Mouse (Mus musculus) cerebellum, adult 11-12 months (tissue): ENCODE measurements around the gene Pik3r5.

ENCODE experiments used
- DNase-seq: peaks from one replicate; pipeline ENCODE4 v3.0.0; 2022

Gene Pik3r5

DNA sequence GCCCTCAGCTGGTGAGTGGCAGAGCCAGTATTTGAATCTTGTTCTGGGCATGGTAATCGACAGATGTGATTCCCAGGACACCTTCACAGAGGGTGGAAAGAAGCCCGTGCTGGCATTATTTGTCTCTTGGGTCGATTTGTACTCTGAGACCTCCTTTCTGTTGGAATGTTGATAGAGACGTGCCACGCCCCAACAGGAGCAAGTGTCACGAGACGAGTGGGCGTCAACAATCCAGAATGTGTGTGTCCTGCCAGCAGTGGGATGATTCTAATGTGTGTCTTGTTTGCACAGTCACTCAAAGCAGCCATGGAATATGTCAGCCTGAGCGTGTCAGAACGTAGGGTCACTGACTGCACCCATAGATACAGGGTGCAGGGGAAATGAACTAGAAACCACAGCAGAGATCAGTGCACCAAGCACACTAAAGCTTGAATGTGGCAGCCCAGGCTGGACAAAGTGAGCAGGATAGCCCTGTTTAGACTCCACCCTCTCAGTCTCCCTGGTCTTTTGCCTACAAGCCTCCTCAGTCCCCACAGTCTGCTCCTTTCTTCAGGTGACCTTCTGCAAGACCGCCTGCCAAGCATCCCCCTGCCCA lies 100.1 kb downstream of the Pik3r5 start:
- no peak for DNase-seq

DNA sequence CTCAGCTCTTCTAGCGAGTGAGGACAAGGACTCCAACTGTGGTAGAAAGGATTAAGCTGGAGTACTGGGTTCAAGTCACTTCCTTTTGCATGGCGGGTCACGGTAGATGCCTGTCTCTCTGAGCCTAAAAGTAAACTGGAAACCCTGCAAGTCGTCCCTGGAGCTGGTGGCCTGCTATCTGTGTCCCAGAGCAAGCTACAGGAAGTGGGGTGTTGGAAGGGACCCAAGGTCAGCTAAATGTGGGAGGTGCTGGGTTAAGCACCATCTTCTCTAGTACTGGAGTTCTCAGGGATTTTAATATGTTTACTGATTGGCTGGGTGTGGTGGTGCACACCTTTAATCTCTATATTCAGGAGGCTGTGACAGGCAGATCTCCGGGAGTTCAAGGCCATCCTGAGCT lies 100.9 kb downstream of the Pik3r5 start:
- no peak for DNase-seq

DNA sequence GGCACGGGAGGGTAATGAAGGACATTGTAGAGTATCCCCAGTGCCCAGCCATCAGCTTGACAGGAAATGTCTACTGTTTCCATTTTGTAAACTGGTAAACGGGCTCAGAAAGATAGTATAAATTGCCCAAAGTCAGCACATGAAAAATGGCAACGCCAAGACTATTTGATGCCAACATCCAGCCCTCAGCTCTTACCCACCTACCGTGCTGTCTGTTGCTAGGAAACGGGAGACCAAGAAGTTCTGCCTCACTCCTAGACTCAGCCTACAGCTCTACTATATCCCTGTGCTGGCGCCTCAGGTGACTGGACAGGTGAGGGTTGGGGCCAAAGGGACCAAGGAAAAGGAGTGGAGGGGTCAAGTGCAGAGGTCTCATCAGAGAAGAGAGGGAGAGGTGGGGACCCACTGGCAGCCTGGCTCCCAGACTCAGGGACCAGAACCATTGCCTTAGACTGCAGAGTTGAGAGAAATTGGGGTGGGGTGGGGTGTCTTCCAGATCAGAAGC lies 102.1 kb downstream of the Pik3r5 start:
- DNase-seq: no peak

GRCm38 (mm10) chr11:68536026-68536425 lies 104.1 kb downstream of the Pik3r5 start:
- DNase-seq: no peak

GRCm38 (mm10) chr11:68536465-68536864 lies 104.5 kb downstream of the Pik3r5 start:
- DNase-seq: no peak

DNA sequence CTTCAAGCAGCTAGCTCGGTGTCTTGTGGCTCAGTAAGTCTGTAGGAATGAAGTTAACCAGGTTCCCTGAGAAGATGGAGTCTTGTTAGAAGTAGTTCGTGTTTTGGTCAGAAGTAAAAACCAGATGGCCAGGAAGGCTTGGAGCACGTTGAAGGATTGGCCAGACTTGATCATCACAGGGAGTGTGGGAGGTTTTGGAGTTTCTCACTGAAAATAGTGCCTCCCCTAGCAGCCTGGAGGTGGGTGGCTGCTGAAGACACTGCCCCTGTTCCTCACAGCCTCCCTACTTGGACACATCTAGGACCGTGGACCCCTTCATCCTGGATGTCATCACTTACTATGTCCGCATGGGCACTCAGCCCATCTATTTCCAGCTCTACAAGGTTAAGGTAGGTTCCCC lies 107.7 kb downstream of the Pik3r5 start:
- DNase-seq: no peak

DNA sequence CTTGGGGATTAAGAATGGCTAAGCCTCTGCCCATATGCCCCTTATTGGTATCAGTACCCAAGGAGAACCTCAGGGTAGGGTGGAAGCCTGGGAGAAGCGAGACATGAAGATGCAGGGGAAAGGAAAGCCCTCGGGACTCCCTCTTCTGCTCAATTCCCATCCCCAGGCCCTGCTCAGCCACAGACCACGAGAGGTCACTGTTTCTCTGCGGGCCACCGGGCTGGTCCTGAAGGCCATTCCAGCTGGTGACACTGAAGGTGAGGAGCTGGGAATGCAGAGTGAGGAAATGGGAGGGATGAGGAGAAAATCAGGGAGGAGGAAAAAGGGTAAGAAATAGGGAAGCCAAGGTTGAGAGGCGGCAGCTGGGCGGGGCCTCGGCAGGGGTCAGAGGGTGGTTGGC lies 112.6 kb downstream of the Pik3r5 start:
- no peak for DNase-seq

GRCm38 (mm10) chr11:68545172-68545571 lies 113.3 kb downstream of the Pik3r5 start:
- DNase-seq: no peak

DNA sequence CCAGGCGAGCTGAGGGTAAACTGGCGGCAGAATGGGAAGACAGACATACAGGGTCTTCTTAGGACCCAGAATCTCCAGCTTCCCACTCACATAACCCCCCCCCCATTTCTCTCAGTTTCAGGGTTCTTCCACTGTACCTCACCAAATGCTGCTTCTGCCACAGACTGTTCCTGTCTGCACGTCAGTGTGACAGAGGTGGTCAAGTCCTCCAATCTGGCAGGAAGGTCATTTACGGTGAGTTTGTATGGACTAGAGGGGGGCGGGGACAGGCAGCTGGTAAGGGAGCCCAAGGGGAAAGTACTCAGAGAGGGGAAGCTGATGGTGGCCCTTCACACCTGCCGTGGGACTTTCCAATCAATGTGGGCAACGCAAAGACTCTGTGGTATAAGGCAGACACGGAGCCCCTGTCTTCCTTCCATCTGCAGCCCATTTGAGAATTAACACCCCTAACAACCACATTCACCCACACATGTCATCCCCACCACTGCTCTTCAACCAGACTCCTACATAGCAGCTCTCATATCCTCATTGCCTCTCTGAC lies 113.8 kb downstream of the Pik3r5 start:
- DNase-seq: no peak
